Mouse (Mus musculus) WW6 (cell line): Measurements from ENCODE around the gene Usp39.

Experiments
- DNase-seq: peaks from one replicate; pipeline ENCODE4 v3.0.0-alpha.2; 2013; ENCODE audit warnings: low read depth, low spot score

Gene Usp39

DNA sequence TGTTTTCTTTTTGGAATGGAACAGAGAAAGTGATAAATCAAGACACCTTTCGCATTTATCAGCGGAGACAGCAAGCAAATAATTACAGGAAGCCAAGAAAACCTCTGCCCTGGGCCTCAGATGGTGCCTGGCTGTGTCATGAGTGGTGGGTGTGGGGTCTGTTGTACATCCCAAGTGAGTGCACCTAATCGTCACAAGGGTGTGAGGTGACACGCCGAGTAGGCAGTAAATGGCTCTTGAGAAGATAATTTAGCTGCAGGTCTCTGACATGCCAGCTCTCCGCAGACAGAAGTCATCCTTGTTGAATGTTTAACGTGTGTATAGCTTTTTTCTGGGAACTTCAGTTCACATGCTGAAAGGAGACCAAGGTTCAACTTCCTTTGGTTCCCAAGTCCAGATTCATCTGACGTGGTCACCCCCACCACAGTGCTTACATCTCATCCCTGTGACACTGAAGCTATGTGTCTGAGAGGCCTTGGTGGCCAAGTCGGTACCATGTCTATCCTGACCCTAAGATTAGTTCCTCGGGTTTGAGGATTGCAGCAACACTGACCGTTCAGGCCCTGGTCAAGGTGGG is 42.5 kb downstream of the Usp39 start:
- DNase-seq, result no peak

GRCm38 (mm10) chr6:72297825-72298224 is 47.2 kb downstream of the Usp39 start:
- DNase-seq, result no peak

DNA sequence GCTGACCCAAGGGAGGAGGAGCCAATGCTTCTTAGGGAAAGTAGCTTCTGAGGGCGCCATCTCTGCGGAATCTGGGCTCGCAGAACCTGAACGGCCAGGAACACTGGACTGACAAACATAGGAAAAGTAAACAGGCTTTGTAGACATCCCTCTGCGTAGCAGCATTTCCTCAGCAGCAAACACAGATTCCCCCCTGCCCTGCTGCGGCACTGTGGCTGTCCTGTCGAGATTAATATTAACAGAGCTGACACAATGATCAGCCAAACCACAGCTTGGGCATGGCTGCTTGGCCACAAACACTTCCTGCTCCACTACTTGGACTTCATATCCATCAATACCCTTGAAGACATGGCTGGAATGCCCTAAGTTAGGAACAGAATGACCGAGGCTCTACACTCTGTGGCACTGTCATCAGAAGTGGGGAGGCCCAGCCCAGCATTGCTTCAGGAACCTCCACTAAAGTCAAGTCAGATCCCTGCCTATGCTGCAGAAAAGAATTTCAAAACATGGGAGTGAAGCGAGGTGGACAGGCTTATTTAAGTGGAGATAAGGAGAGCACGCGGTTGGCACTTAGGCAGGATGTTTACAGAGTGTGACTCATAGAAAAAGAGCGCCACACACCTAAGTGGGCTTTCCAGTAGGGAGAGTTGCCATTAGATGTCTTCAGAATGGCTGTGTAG is 51.9 kb downstream of the Usp39 start:
- no peak for DNase-seq

DNA sequence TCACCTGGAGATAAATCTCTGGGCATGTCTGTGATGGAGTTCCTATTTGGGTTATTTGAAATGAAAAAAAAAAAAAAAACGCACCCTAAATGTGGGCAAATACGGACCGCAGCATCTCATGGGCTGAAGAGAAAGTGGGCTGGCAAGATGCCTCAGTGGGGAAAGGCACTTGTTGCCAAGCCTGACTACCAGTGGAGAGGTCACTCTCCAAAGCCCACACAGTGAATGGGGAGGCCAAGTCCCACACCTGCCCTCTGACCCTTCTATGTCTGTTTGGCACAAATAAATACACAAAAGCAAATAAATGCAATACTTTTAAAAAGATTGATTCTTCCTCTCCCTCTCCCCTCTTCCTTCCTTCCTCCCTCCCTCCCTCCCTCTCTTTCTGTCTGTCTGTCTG is 55.5 kb downstream of the Usp39 start:
- DNase-seq, result no peak

- DNase-seq, result no peak
Observed at GRCm38 (mm10) chr6:72283914-72284313, 61.1 kb downstream of the Usp39 start.

DNA sequence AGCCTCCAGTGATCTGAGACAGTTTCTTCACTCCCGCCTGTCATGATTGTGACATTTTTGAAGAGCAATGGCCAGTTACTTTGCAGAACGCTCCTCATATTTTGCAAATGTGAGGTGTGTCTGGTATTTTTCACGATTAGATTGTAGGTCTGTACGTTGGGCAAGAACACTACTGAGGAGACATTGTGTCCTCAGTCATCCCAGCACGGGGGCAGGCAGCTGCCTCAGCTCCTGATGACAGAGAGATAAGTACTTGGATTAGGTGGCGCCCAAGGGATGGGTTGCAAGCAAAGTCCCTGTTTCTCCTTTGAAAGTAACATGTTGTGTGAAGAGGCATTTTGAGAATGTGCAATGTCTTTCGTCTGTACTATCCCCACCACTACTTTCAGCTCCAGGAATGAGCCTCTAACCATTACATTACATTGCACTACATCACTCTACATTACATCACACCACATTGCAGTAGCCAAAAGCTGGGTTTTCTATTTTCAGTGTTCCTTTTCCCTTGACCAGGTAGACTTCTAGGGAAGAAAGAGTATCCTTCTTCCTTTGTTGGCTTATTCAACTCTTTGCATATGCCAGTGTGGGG is 64.5 kb downstream of the Usp39 start:
- no peak for DNase-seq

GRCm38 (mm10) chr6:72279505-72279904 is 65.5 kb downstream of the Usp39 start:
- DNase-seq, result no peak

GRCm38 (mm10) chr6:72278835-72279234 is 66.1 kb downstream of the Usp39 start:
- DNase-seq, result no peak

DNA sequence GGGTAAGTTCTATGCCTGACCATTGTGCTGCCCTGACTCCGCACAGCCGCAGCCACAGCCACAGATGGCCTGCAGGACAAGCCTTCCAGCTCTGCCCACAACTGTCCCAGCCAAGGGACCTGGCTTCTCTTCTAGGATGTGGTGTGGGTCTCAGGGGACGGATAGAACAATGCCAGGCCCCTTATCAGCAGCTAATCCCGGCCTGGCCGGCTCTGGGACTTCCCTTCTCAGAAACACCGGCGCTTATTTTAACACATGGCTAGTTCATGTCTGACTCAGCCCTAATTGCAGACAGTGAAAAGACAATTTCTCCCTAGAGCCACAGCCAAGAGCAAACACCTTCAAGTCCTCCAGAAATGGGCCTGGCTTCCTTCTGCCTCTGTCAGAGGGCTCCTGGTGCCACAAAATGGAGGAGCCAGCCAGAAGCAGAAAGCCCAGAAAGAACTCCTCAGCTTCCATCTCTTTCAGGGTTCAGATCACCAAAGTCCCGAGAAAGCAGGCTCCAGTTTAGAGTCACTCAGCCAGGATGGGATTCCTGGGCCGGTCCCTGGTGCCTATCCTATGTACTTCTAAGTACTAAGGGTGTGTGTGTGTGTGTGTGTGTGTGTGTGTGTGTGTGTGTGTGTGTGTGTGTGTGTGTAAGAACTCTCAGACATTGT is 67.3 kb downstream of the Usp39 start:
- DNase-seq, result no peak

DNA sequence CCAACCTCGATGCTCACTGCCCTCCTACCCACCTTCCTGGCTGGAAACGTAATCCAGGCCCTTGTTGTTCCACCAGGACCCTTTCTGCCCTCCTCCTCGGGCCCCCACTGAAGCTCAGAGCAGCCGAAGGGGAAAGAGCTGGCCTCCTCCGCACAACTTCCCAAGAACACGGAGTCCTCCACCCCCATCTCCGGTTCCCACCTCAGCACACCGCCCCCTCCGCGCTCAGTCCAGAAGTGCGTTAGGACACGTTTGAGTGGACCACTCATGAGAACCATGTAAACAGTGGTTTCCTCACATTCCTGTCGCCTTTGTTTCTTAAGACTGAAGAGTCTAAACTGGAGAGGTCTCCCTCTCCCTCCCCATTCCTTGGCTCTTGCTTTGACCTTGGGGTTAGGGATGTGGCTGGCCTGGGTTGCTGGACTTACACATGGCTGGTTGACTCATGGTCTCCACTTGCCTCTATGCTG is 68.0 kb downstream of the Usp39 start:
- DNase-seq, result no peak

DNA sequence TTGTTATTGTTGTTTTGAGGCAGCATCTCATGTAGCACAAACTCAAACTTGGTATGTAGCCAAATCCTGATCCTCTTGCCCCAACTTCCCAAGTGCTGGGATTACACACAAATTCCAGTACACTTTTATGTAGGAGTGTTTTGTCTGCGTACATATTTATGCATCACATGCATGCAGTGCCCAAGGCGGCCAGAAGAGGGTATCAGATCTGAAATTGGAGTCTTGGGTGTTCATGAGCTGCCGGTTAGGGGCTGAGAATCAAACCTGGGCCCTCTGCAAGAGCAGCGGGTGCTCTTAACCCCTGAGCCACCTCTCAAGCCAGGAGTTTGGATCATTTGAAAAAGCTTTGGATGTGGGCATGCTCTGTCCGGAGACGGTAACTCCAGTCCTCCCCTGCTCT is 68.8 kb downstream of the Usp39 start:
- DNase-seq, result no peak

GRCm38 (mm10) chr6:72275527-72275926 is 69.5 kb downstream of the Usp39 start:
- no peak for DNase-seq

DNA sequence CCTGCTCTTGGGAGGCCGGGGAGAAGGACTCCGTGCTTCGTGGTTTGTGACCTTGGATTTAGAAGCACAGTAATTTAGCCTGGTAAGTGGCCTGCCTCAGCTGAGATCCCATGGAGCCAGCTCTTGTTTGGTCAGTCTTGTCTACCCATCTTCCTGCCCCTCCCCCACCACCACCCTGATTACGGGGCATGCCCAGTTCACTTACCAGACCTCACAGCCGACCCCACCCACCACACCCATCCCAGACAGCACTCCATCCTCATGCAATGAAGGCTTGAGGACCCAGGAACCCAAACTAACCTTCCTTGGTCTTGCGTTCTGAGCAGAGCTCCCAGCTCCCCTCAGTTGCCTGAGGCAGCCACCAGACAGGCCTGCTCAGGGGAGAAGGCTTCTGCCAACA is 71.8 kb downstream of the Usp39 start:
- no peak for DNase-seq

DNA sequence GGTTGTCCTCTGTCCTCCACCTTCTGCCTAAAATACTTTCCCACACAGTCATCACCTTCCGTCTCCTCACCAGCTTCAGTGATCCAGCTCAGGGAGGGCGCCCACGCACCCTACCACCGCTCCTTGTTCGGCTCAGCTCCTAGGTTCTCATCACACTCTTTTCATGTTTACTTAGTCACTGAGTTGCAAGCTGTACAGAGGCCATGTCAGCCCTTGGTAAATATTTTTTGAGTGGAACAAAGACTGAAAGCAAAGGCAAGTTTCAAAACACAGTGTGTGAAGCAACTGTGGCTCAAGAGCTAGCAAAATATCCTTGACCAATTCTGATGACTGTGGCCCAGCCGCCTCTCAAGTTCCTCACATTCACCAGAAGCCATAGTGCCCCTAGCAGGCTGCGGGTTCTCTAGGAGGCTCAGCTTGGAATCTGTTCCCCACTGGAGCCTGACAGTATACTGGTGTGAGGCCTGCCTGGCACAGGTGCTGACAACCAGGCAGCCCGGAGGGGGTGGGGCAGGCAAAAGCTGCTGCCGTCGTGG is 72.8 kb downstream of the Usp39 start:
- DNase-seq, result no peak

DNA sequence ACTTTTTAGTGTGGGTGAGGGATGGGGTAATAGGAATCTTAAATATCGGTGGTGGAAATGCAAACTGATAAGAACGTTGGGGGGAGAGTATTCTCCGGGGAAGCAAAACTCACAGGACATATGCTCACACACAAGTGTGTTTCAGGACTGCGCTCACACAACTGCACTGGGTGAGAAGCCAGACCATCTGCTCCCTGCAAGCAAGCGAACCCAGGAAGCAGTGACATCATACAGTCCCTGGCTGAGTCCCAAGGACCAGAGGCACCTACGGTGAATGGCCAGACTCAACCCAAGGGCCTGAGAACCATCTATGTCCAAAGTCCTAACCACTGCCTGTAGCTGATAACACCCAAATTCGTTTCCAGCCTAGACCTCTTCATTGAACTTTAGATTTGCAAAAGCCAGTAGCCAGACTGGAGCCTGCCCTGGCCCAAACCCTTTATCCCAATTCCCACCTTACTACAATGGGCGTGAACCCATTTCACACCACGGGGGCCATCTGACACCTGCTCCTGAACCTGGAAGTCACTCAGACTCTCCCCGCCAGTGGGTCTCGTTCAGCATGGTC is 73.9 kb downstream of the Usp39 start:
- no peak for DNase-seq

GRCm38 (mm10) chr6:72270258-72270657 is 74.7 kb downstream of the Usp39 start:
- DNase-seq, result no peak
